Mouse (Mus musculus) MEL (cell line): ENCODE measurements around the gene Nrbf2. TPM values are rescaled to one million over a fixed set of nuclear protein-coding genes. Genes with fewer than 3 reads are reported as not detected.

Source experiments
- DNase-seq: peaks from one replicate; pipeline ENCODE4 v3.0.0; 2011; ENCODE audit warnings: low read depth, low spot score
- H3K27ac ChIP-seq: 2 replicates; pipeline ENCODE4 v1.5.1; 2012; ENCODE audit warnings: low read depth, mild to moderate bottlenecking, control low read depth, low read length, moderate library complexity; ENCODE audit not compliant: control insufficient read depth
- H3K27me3 ChIP-seq, 2 experiments: fragments of 150-350 bp in 1 of 2; sonication (generic) in 1 of 2; 2 replicates each; pipeline ENCODE4 v1.6.1; 2012; ENCODE audit warnings: low read length in 2 of 2, mild to moderate bottlenecking in 2 of 2, improper control_type of control experiment in 1 of 2, moderate library complexity in 1 of 2; ENCODE audit not compliant: insufficient read depth in 2 of 2, control insufficient read depth in 1 of 2
- H3K36me3 ChIP-seq, 2 experiments: 2 replicates each; pipeline ENCODE4 v1.6.1; 2012 to 2014; ENCODE audit warnings: low read length in 2 of 2, improper control_type of control experiment in 1 of 2, inconsistent platforms in 1 of 2, mild to moderate bottlenecking in 1 of 2; ENCODE audit not compliant: insufficient read depth in 2 of 2, control insufficient read depth in 1 of 2
- H3K4me1 ChIP-seq, 2 experiments: fragments of 150-350 bp in 1 of 2; sonication (generic) in 1 of 2; 2 replicates each; pipeline ENCODE4 v1.6.1; 2012; ENCODE audit warnings: low read length in 2 of 2, improper control_type of control experiment in 1 of 2, mild to moderate bottlenecking in 1 of 2; ENCODE audit not compliant: insufficient read depth in 2 of 2, control insufficient read depth in 1 of 2
- H3K4me3 ChIP-seq, 2 experiments: fragments of 150-350 bp in 1 of 2; sonication (generic) in 1 of 2; 2 replicates each; pipeline ENCODE4 v1.5.1; 2012; ENCODE audit warnings: low read depth in 2 of 2, low read length in 2 of 2, mild to moderate bottlenecking in 2 of 2, moderate library complexity in 2 of 2, control low read depth in 1 of 2, improper control_type of control experiment in 1 of 2; ENCODE audit not compliant: control insufficient read depth in 1 of 2, insufficient read depth in 1 of 2
- H3K79me2 ChIP-seq: 2 replicates; pipeline ENCODE4 v1.6.1; 2012; ENCODE audit warnings: mild to moderate bottlenecking, low read length, moderate library complexity; ENCODE audit not compliant: control insufficient read depth, poor library complexity, insufficient read depth
- H3K9ac ChIP-seq: 2 replicates; pipeline ENCODE4 v1.6.1; 2012; ENCODE audit warnings: low read depth, mild to moderate bottlenecking, control low read depth, low read length, moderate library complexity; ENCODE audit not compliant: control insufficient read depth, poor library complexity, severe bottlenecking
- H3K9me3 ChIP-seq: fragments of 150-350 bp; sonication (generic); replicated peaks from 2 replicates; pipeline ENCODE4 v1.6.1; 2012; ENCODE audit warnings: mild to moderate bottlenecking, low read length, improper control_type of control experiment, moderate library complexity; ENCODE audit not compliant: insufficient read depth
- BHLHE40 ChIP-seq: IDR thresholded peaks from 2 replicates; pipeline ENCODE4 v1.6.1; 2012; ENCODE audit warnings: low read depth, mild to moderate bottlenecking, inconsistent platforms, low read length, improper control_type of control experiment, borderline replicate concordance
- CTCF ChIP-seq, 3 experiments: IDR thresholded peaks in 2 of 3; conservative IDR thresholded peaks in 1 of 3; 2 replicates each; pipeline ENCODE4 v1.5.1; 2011 to 2012; ENCODE audit warnings: low read length in 3 of 3, low read depth in 2 of 3, mild to moderate bottlenecking in 2 of 3, improper control_type of control experiment in 1 of 3, inconsistent platforms in 1 of 3, mixed read lengths in 1 of 3, moderate library complexity in 1 of 3; ENCODE audit not compliant: control insufficient read depth in 1 of 3, insufficient read depth in 1 of 3, poor library complexity in 1 of 3, severe bottlenecking in 1 of 3
- E2F4 ChIP-seq: IDR thresholded peaks from 2 replicates; pipeline ENCODE4 v1.6.1; 2011; ENCODE audit warnings: low read depth, low read length, improper control_type of control experiment, borderline replicate concordance
- EP300 ChIP-seq, 2 experiments: IDR thresholded peaks; 2 replicates each; pipeline ENCODE4 v1.6.1; 2011; ENCODE audit warnings: improper control_type of control experiment in 2 of 2, low read length in 2 of 2, low read depth in 1 of 2, mild to moderate bottlenecking in 1 of 2
- ETS1 ChIP-seq: IDR thresholded peaks from 2 replicates; pipeline ENCODE4 v1.6.1; 2012; ENCODE audit warnings: low read depth, mild to moderate bottlenecking, inconsistent platforms, low read length, improper control_type of control experiment, moderate library complexity
- HCFC1 ChIP-seq: IDR thresholded peaks from 2 replicates; pipeline ENCODE4 v1.6.1; 2012; ENCODE audit warnings: low read depth, mild to moderate bottlenecking, inconsistent platforms, low read length, improper control_type of control experiment, moderate library complexity
- MEF2A ChIP-seq: IDR thresholded peaks from 2 replicates; pipeline ENCODE4 v1.6.1; 2014; ENCODE audit warnings: low read depth, mild to moderate bottlenecking, inconsistent platforms, low read length, improper control_type of control experiment; ENCODE audit not compliant: poor library complexity, insufficient replicate concordance, severe bottlenecking; ENCODE audit errors: extremely low read depth
- MXI1 ChIP-seq: IDR thresholded peaks from 2 replicates; pipeline ENCODE4 v1.6.1; 2011; ENCODE audit warnings: mild to moderate bottlenecking, low read depth, low read length, improper control_type of control experiment
- MYB ChIP-seq: IDR thresholded peaks from 2 replicates; pipeline ENCODE4 v1.6.1; 2011; ENCODE audit warnings: mild to moderate bottlenecking, low read depth, low read length, improper control_type of control experiment
- POLR2AphosphoS5 ChIP-seq: IDR thresholded peaks from 2 replicates; pipeline ENCODE4 v1.6.1; 2012; ENCODE audit warnings: low read depth, borderline replicate concordance, mild to moderate bottlenecking, inconsistent platforms, low read length, moderate library complexity, mixed read lengths
- RAD21 ChIP-seq: IDR thresholded peaks from 2 replicates; pipeline ENCODE4 v1.6.1; 2011; ENCODE audit warnings: mild to moderate bottlenecking, low read depth, low read length, improper control_type of control experiment
- SMC3 ChIP-seq: IDR thresholded peaks from 2 replicates; pipeline ENCODE4 v1.6.1; 2011; ENCODE audit warnings: low read depth, low read length, improper control_type of control experiment
- USF1 ChIP-seq: IDR thresholded peaks from 2 replicates; pipeline ENCODE4 v1.6.1; 2014; ENCODE audit warnings: low read depth, mild to moderate bottlenecking, inconsistent platforms, low read length, improper control_type of control experiment, moderate library complexity
- USF2 ChIP-seq, 2 experiments: IDR thresholded peaks; 2 replicates each; pipeline ENCODE4 v1.6.1; 2011 to 2012; ENCODE audit warnings: improper control_type of control experiment in 2 of 2, low read length in 2 of 2, borderline replicate concordance in 1 of 2, inconsistent platforms in 1 of 2, low read depth in 1 of 2, mild to moderate bottlenecking in 1 of 2; ENCODE audit not compliant: insufficient read depth in 1 of 2
- ZC3H11A ChIP-seq: IDR thresholded peaks from 2 replicates; pipeline ENCODE4 v1.6.1; 2012; ENCODE audit warnings: low read depth, mild to moderate bottlenecking, inconsistent platforms, low read length, improper control_type of control experiment
- ZKSCAN1 ChIP-seq: IDR thresholded peaks from 2 replicates; pipeline ENCODE4 v1.6.1; 2012; ENCODE audit warnings: low read depth, mild to moderate bottlenecking, inconsistent platforms, low read length, improper control_type of control experiment, moderate library complexity
- ZNF384 ChIP-seq: IDR thresholded peaks from 2 replicates; pipeline ENCODE4 v1.6.1; 2012; ENCODE audit warnings: low read depth, mild to moderate bottlenecking, inconsistent platforms, low read length, improper control_type of control experiment
- polyA plus RNA-seq, 2 experiments: library from polyadenylated mRNA; stranded (reverse) in 1 of 2; unstranded in 1 of 2; fragments of >175 nt in 1 of 2; fragments of >200 nt in 1 of 2; gene quantifications; 2 replicates each; pipeline versions ENCODE4 v1.2.1 to v1.2.4; 2012; ENCODE audit warnings: low replicate concordance in 2 of 2, low read depth in 1 of 2; ENCODE audit not compliant: insufficient read length in 2 of 2, insufficient read depth in 1 of 2, missing spikeins in 1 of 2
- total RNA-seq: library from RNA; depleted of rRNA; stranded (reverse); fragments of 300-350 nt; gene quantifications from 2 replicates; pipeline ENCODE4 v1.2.3, GENCODE M21; 2012

The Nrbf2 gene
- total and polyA plus RNA-seq, 3 experiments: 19.5 to 38.9 TPM; not detected in 1

DNA sequence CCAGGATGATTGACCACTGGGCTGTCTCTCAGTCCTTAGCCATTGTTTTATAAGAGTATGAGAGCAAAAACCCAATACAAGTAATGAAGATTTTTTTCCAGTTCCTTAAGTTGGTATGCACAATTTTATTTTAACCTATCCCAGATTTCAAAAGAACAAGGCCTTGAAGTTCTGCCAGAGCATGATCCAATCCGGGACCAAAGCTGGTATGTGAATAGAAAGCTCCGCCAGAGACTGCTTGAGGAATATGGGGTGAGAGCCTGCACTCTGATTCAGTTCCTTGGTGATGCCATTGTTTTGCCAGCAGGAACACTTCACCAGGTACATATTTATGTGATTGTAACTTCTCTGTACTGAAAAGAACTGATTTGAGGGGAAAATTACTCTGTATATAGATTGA, 35.6 kb downstream of the Nrbf2 start:
- H3K27me3 ChIP-seq: no peaks in the 10 kb centered on the region
- TF ChIP-seq ETS1 (no peak), POLR2AphosphoS5 (no peak), BHLHE40 (no peak), HCFC1 (no peak), MEF2A (no peak), ZNF384 (no peak), MYB (no peak), EP300 (IDR thresholded peaks at IDR 0.05; ENCODE audit: low read depth in 1 of 2, low read length in 2 of 2) (no peak), E2F4 (no peak), SMC3 (no peak), USF2 (IDR thresholded peaks at IDR 0.05; ENCODE audit: borderline replicate concordance in 1 of 2, insufficient read depth in 1 of 2, low read depth in 1 of 2, low read length in 2 of 2) (no peak), MXI1 (no peak), USF1 (no peak)
- H3K79me2 ChIP-seq: no peaks in the 10 kb centered on the region
- H3K9me3 ChIP-seq: no peaks in the 10 kb centered on the region
- no peak overlapping the region for H3K9ac ChIP-seq
- no peak for DNase-seq
- H3K4me3 ChIP-seq: no peak overlapping the region
- peaks cover 0 to 33% of the 10 kb centered on the region in 2 experiments; a peak in 2 of 4 replicates for H3K36me3 ChIP-seq
- H3K27ac ChIP-seq: no peak overlapping the region
- H3K4me1 ChIP-seq: no peaks in the 10 kb centered on the region

DNA sequence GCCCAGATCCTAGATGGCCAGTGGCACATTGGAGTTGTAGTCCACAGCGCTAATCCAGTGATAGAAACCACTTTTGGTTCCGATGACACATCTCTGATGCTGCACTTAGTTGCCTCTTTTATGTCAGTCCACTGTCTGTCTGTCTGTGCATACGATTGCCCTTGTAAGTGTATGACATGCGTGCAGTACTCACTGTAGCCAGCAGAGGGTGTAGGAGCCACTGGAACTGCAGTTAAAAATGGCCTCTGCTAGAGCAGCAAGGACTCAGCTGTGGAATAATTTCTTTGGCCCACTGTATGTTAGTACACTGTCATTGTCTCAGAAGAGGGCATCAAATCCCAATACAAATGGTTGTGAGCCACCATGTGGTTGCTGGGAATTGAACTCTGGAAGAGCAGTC, 38.0 kb downstream of the Nrbf2 start:
- Histone ChIP-seq H3K9me3 (no peaks in the 10 kb centered on the region), H3K4me1 (no peaks in the 10 kb centered on the region), H3K4me3 (no peak overlapping the region), H3K79me2 (no peaks in the 10 kb centered on the region), H3K27ac (no peak overlapping the region), H3K9ac (no peak overlapping the region), H3K27me3 (no peaks in the 10 kb centered on the region), H3K36me3 (peaks cover 0 to 34% of the 10 kb centered on the region in 2 experiments; a peak in 2 of 4 replicates)
- TF ChIP-seq RAD21: peak; percentile 71
- peak; percentile 69 to 95 (median 82) for TF ChIP-seq CTCF (IDR thresholded peaks at IDR 0.05 in 2 of 3, conservative IDR thresholded peaks at IDR 0.05 in 1 of 3; ENCODE audit: control insufficient read depth in 1 of 3, insufficient read depth in 1 of 3, low read depth in 2 of 3, low read length in 3 of 3, poor library complexity in 1 of 3, severe bottlenecking in 1 of 3)
- peak; percentile 82 for TF ChIP-seq SMC3
- TF ChIP-seq ZC3H11A: peak; percentile 39
- no peak for TF ChIP-seq MEF2A
- no peak for TF ChIP-seq ZKSCAN1
- peak; percentile 79 for DNase-seq
